Mouse (Mus musculus): ENCODE measurements around the gene Sgsm3. TPM values are rescaled to one million over a fixed set of nuclear protein-coding genes. Genes with fewer than 3 reads are reported as not detected.

The Sgsm3 gene
- polyA plus RNA-seq, 1 experiment, result 32.3 TPM

DNA sequence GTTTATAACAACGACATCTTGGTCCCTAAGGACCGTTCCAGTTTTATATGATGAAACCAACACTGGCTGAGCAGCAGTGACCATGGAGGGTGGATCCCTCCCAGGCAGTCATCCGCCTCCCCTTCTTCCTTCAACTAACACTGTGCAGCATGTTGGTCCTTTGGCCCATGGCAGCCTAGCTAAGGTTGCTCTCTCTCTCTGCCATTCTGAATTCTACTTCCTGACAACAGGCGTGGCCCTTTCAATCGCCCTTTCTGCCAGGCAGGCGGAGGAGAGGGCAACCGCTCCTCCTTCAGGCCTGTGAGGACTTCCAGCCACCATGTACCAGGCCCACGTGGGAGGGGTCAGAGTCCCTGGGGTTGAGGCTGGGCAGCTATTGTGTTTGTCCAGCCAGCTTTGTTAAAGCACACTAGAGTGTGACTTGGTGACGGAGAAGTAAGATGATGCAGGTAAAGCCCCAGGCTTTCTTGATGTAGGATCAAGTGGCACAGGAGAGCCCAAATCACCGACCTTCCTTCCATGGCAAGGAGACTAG, 53.4 kb downstream of the Sgsm3 start:
- peaks cover 55% of the 10 kb centered on the region for H3K79me2 ChIP-seq (ENCODE audit: control insufficient read depth, insufficient read depth)
- TF ChIP-seq POLR2A (IDR thresholded peaks at IDR 0.05; ENCODE audit: insufficient read length, low read depth) (peak; percentile 13), POLR2AphosphoS2 (IDR thresholded peaks at IDR 0.05; ENCODE audit: insufficient read length, low read depth) (no peak)
- no peak overlapping the region for H3K4me3 ChIP-seq
- H3K36me3 ChIP-seq (ENCODE audit: control insufficient read depth, insufficient read depth), result no peaks in the 10 kb centered on the region
- H3K4me2 ChIP-seq (ENCODE audit: low read depth), result no peak overlapping the region
- no peaks in the 10 kb centered on the region for H3K27me3 ChIP-seq (ENCODE audit: control insufficient read depth, insufficient read depth, insufficient read length)
- no peak overlapping the region for H3ac ChIP-seq (ENCODE audit: control insufficient read depth, insufficient read length)

DNA sequence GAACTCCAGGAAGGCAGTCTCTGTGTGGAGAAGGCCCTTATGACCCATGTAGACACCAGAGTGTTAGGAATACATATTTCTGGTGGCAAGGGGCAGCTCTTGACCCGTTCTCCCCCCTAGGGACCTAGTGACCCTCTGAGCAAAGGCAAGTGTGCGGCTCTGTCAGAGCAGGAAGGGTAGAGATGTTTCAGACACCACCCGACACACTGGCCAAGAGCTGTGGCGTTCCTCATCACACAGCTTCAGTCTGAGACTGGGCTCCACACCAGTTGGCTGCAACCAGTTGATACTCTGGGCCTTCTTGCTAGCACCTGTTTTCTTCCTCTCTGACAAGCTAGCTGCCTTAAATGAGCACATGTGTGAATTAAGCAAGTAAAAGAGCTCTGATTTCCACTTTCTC, 54.0 kb downstream of the Sgsm3 start:
- Histone ChIP-seq H3K27me3 (ENCODE audit: control insufficient read depth, insufficient read depth, insufficient read length) (no peaks in the 10 kb centered on the region), H3ac (ENCODE audit: control insufficient read depth, insufficient read length) (no peak overlapping the region), H3K36me3 (ENCODE audit: control insufficient read depth, insufficient read depth) (no peaks in the 10 kb centered on the region), H3K79me2 (ENCODE audit: control insufficient read depth, insufficient read depth) (peaks cover 54% of the 10 kb centered on the region), H3K4me3 (no peak overlapping the region), H3K4me2 (ENCODE audit: low read depth) (no peak overlapping the region)
- TF ChIP-seq MYOG (IDR thresholded peaks at IDR 0.05; ENCODE audit: control insufficient read depth in 1 of 3, insufficient read depth in 1 of 3, insufficient read length in 2 of 3, low read depth in 2 of 3), result peak; percentile 16 to 79 (median 44)
- no peak for TF ChIP-seq SRF (IDR thresholded peaks at IDR 0.05; ENCODE audit: control insufficient read depth, insufficient read length, low read depth)
- peak; percentile 9 to 73 (median 67) for TF ChIP-seq MYOD1 (IDR thresholded peaks at IDR 0.05; ENCODE audit: control insufficient read depth in 1 of 3, insufficient read length in 2 of 3, low read depth in 2 of 3)
- TF ChIP-seq REST (IDR thresholded peaks at IDR 0.05; ENCODE audit: insufficient read depth, insufficient read length), result no peak
- TF ChIP-seq E2F4 (IDR thresholded peaks at IDR 0.05; ENCODE audit: insufficient read depth), result no peak

- H3K79me2 ChIP-seq (ENCODE audit: control insufficient read depth, insufficient read depth), result peaks cover 59% of the 10 kb centered on the region
- no peak overlapping the region for H3ac ChIP-seq (ENCODE audit: control insufficient read depth, insufficient read length)
- H3K4me2 ChIP-seq (ENCODE audit: low read depth), result peak overlapping the region; percentile 5
- no peaks in the 10 kb centered on the region for H3K36me3 ChIP-seq (ENCODE audit: control insufficient read depth, insufficient read depth)
- H3K27me3 ChIP-seq (ENCODE audit: control insufficient read depth, insufficient read depth, insufficient read length), result no peaks in the 10 kb centered on the region
- H3K4me3 ChIP-seq, result no peak overlapping the region
- TF ChIP-seq USF1 (IDR thresholded peaks at IDR 0.05; ENCODE audit: low read depth) (no peak), POLR2AphosphoS2 (IDR thresholded peaks at IDR 0.05; ENCODE audit: insufficient read length, low read depth) (no peak), MAX (IDR thresholded peaks at IDR 0.05; ENCODE audit: low read depth) (no peak), POLR2A (IDR thresholded peaks at IDR 0.05; ENCODE audit: insufficient read length, low read depth) (no peak), TCF12 (IDR thresholded peaks at IDR 0.05; ENCODE audit: insufficient read depth, poor library complexity, severe bottlenecking) (no peak)
Measured at GRCm38 (mm10) chr15:81032941-81033629, 55.5 kb downstream of the Sgsm3 start.

DNA sequence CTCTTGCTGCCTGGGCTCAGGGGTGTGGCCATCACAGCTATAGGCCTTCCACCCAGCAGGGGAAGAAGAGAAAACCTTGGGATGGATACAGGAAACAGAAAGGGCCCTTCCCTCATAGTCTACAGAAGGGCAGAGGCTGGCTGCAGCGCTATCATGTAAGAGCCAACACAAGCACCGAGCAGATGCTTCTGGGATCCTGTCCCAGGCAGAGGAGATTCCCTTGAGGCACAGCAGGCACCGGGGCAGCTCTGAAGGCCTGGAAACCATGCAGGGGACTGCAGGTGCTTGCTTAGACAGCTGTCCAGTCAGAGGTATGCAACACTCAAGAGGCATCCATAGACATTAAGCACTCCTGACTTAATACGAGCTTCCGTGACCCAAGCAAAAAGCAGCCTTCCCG, 56.6 kb downstream of the Sgsm3 start:
- no peaks in the 10 kb centered on the region for H3K27me3 ChIP-seq (ENCODE audit: control insufficient read depth, insufficient read depth, insufficient read length)
- no peak for TF ChIP-seq REST (IDR thresholded peaks at IDR 0.05; ENCODE audit: insufficient read depth, insufficient read length)
- no peak for TF ChIP-seq POLR2AphosphoS2 (IDR thresholded peaks at IDR 0.05; ENCODE audit: insufficient read length, low read depth)
- peak in 1 of 3 experiments; percentile 14 for TF ChIP-seq MYOD1 (IDR thresholded peaks at IDR 0.05; ENCODE audit: control insufficient read depth in 1 of 3, insufficient read length in 2 of 3, low read depth in 2 of 3)
- TF ChIP-seq TCF12 (IDR thresholded peaks at IDR 0.05; ENCODE audit: insufficient read depth, poor library complexity, severe bottlenecking), result no peak
- no peak for TF ChIP-seq MAX (IDR thresholded peaks at IDR 0.05; ENCODE audit: low read depth)
- no peak for TF ChIP-seq CEBPB (IDR thresholded peaks at IDR 0.05; ENCODE audit: insufficient read depth, poor library complexity, severe bottlenecking)
- no peak for TF ChIP-seq E2F4 (IDR thresholded peaks at IDR 0.05; ENCODE audit: insufficient read depth)
- TF ChIP-seq SRF (IDR thresholded peaks at IDR 0.05; ENCODE audit: control insufficient read depth, insufficient read length, low read depth), result no peak
- no peak for TF ChIP-seq POLR2A (IDR thresholded peaks at IDR 0.05; ENCODE audit: insufficient read length, low read depth)
- peak in 1 of 3 experiments; percentile 25 for TF ChIP-seq MYOG (IDR thresholded peaks at IDR 0.05; ENCODE audit: control insufficient read depth in 1 of 3, insufficient read depth in 1 of 3, insufficient read length in 2 of 3, low read depth in 2 of 3)
- H3K79me2 ChIP-seq (ENCODE audit: control insufficient read depth, insufficient read depth), result peaks cover 69% of the 10 kb centered on the region
- no peak overlapping the region for H3ac ChIP-seq (ENCODE audit: control insufficient read depth, insufficient read length)
- H3K4me3 ChIP-seq, result no peak overlapping the region
- no peak overlapping the region for H3K4me2 ChIP-seq (ENCODE audit: low read depth)
- no peaks in the 10 kb centered on the region for H3K36me3 ChIP-seq (ENCODE audit: control insufficient read depth, insufficient read depth)

GRCm38 (mm10) chr15:81035417-81036162, 58.0 kb downstream of the Sgsm3 start:
- no peaks in the 10 kb centered on the region for H3K36me3 ChIP-seq (ENCODE audit: control insufficient read depth, insufficient read depth)
- H3K27me3 ChIP-seq (ENCODE audit: control insufficient read depth, insufficient read depth, insufficient read length), result no peaks in the 10 kb centered on the region
- no peak overlapping the region for H3K4me2 ChIP-seq (ENCODE audit: low read depth)
- H3ac ChIP-seq (ENCODE audit: control insufficient read depth, insufficient read length), result no peak overlapping the region
- no peak for TF ChIP-seq POLR2A (IDR thresholded peaks at IDR 0.05; ENCODE audit: insufficient read length, low read depth)
- no peak for TF ChIP-seq TCF12 (IDR thresholded peaks at IDR 0.05; ENCODE audit: insufficient read depth, poor library complexity, severe bottlenecking)
- no peak for TF ChIP-seq MYOG (IDR thresholded peaks at IDR 0.05; ENCODE audit: control insufficient read depth in 1 of 3, insufficient read depth in 1 of 3, insufficient read length in 2 of 3, low read depth in 2 of 3)
- no peak for TF ChIP-seq TCF3 (IDR thresholded peaks at IDR 0.05; ENCODE audit: insufficient read length, low read depth)
- no peak for TF ChIP-seq POLR2AphosphoS2 (IDR thresholded peaks at IDR 0.05; ENCODE audit: insufficient read length, low read depth)
- TF ChIP-seq MAX (IDR thresholded peaks at IDR 0.05; ENCODE audit: low read depth), result no peak
- no peak for TF ChIP-seq E2F4 (IDR thresholded peaks at IDR 0.05; ENCODE audit: insufficient read depth)
- no peak for TF ChIP-seq MYOD1 (IDR thresholded peaks at IDR 0.05; ENCODE audit: control insufficient read depth in 1 of 3, insufficient read length in 2 of 3, low read depth in 2 of 3)
- no peak for TF ChIP-seq REST (IDR thresholded peaks at IDR 0.05; ENCODE audit: insufficient read depth, insufficient read length)
- TF ChIP-seq USF1 (IDR thresholded peaks at IDR 0.05; ENCODE audit: low read depth), result no peak
- peaks cover 73% of the 10 kb centered on the region for H3K79me2 ChIP-seq (ENCODE audit: control insufficient read depth, insufficient read depth)
- H3K4me3 ChIP-seq, result no peak overlapping the region

All from myocyte (in vitro differentiated cells).